Mouse (Mus musculus): ENCODE results near the gene Myo3b. TPM values are rescaled to one million over a fixed set of nuclear protein-coding genes. Genes with fewer than 3 reads are reported as not detected.

Myo3b gene
- polyA plus RNA-seq, 1 experiment = not detected

DNA sequence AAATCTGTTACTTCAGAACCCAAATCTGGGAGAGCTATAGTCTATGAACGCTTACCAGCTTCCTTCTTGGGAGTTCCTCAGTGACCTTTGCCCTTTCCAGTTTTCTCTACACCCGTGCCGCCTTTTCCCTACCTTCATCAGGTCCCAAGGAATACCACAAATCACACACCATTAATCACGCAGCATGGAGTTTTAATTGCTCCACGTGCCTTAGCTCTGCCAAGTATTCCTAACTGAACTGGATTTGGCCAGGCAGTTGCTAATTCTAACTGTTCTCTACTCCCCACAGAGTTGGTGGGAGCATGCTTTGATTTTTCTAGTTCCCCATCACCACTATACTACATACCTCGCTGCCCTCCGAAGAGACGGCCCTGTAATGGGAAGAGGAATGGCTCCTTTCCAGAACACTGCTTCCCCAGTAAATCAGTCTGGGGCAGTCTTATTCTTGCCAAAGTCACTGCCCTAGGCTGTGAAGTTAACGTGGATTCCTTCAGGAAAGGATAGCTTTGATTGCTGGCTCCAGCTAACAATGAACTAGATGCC is 358.9 kb downstream of the Myo3b start:
- TF ChIP-seq CTCF (IDR thresholded peaks at IDR 0.05; ENCODE audit: extremely low read depth, insufficient read length, insufficient replicate concordance, low read depth, low read length) (no peak), POLR2A (IDR thresholded peaks at IDR 0.05; ENCODE audit: low read depth, low read length) (no peak)
- 54% methylated on average over 9 of the region's 9 CpGs for WGBS
- H3K27me3 ChIP-seq (ENCODE audit: control insufficient read depth, insufficient read depth, low read length) = no peaks in the 10 kb centered on the region
- no peaks in the 10 kb centered on the region for H3K36me3 ChIP-seq (ENCODE audit: control insufficient read depth, insufficient read depth, low read length)
- no peak overlapping the region for H3K27ac ChIP-seq (ENCODE audit: insufficient read depth, low read depth, low read length)
- no peak overlapping the region for H3K4me3 ChIP-seq (ENCODE audit: low read depth, low read length)
- no peaks in the 10 kb centered on the region; the same call in 1 of the 2 replicates for H3K4me1 ChIP-seq (ENCODE audit: control insufficient read depth, insufficient read depth, insufficient read length, low read length)

DNA sequence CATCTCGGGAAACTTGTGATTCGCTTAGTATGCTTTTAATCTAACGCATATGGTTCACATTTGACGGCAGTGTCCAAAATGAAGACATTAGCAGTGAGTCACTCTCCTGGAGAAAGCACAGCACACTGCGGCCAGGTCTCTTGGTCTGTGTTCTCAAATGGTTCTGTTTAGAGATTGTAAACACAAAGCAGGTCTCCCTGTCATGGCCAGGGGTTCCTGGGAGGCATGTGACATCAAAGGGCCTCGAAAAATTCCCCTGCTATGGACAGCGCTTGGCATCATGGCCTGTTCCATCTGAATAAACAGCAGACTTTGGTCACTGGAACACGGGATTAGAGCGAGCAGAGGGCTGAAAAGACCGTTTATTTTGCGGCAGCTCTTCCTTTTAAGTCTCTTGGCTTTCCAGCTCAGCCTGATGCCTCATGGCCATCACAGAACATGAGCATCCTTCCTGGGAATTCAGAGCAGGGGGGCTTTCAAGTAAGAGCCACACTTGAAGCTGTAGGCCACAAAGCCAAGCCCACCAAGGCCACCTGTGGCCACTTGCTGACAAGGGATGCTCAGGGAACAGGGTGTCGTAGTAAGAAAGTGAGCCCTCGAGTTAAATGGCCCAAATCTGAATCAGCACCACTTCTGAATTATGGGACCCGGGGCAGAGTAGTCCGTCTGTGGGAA is 360.7 kb downstream of the Myo3b start:
- 83% methylated on average over 15 of the region's 15 CpGs for WGBS
- no peak overlapping the region for H3K4me3 ChIP-seq (ENCODE audit: low read depth, low read length)
- H3K36me3 ChIP-seq (ENCODE audit: control insufficient read depth, insufficient read depth, low read length) = no peaks in the 10 kb centered on the region
- TF ChIP-seq POLR2A (IDR thresholded peaks at IDR 0.05; ENCODE audit: low read depth, low read length) = no peak
- no peak for TF ChIP-seq CTCF (IDR thresholded peaks at IDR 0.05; ENCODE audit: extremely low read depth, insufficient read length, insufficient replicate concordance, low read depth, low read length)
- H3K27me3 ChIP-seq (ENCODE audit: control insufficient read depth, insufficient read depth, low read length) = no peaks in the 10 kb centered on the region
- H3K27ac ChIP-seq (ENCODE audit: insufficient read depth, low read depth, low read length) = no peak overlapping the region
- no peaks in the 10 kb centered on the region; the same call in 1 of the 2 replicates for H3K4me1 ChIP-seq (ENCODE audit: control insufficient read depth, insufficient read depth, insufficient read length, low read length)

DNA sequence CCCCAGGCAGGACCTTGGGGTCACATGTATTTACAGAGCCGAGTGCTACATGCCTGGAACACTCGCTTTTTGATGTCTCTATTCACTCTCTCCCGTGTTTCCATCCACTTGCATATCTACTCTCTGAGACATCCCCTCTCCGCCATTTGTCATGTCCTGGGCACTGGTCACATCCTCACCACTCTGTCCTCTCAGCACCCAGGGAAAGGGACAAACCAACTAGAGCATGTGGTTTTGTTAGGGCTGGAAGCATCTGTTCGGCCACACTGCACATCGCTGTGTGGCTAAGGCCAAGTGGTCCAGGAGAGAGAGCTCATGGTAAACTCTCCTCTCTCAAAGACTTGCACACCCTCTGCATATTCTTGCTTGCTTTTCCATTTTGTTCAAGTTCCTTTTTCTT is 361.4 kb downstream of the Myo3b start:
- Histone ChIP-seq H3K36me3 (ENCODE audit: control insufficient read depth, insufficient read depth, low read length) (no peaks in the 10 kb centered on the region), H3K4me1 (ENCODE audit: control insufficient read depth, insufficient read depth, insufficient read length, low read length) (no peaks in the 10 kb centered on the region; the same call in 1 of the 2 replicates), H3K4me3 (ENCODE audit: low read depth, low read length) (no peak overlapping the region), H3K27me3 (ENCODE audit: control insufficient read depth, insufficient read depth, low read length) (no peaks in the 10 kb centered on the region), H3K27ac (ENCODE audit: insufficient read depth, low read depth, low read length) (no peak overlapping the region)
- 87% methylated on average over 6 of the region's 6 CpGs for WGBS
- TF ChIP-seq CTCF (IDR thresholded peaks at IDR 0.05; ENCODE audit: extremely low read depth, insufficient read length, insufficient replicate concordance, low read depth, low read length) = no peak
- no peak for TF ChIP-seq POLR2A (IDR thresholded peaks at IDR 0.05; ENCODE audit: low read depth, low read length)

DNA sequence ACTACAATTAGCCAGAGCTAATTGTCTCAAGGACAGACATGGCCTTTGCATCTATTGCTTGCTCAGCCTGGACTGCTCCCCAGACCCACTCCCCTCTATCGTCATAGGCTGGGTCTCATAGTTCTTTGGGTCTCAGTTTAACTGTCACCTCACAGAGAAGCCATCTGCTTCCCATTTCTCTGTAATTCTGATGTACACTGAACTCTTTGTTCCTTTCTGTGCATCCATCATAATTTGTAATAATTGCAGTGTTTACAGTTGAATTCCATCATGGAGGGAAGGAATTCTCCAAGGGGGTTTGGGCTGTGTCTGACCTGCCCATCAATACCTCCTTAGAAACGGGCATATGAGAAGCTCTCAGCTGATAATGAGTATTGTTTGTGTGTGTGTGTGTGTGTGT is 365.4 kb downstream of the Myo3b start:
- H3K27me3 ChIP-seq (ENCODE audit: control insufficient read depth, insufficient read depth, low read length) = no peaks in the 10 kb centered on the region
- WGBS = 74% methylated on average over 2 of the region's 2 CpGs
- H3K27ac ChIP-seq (ENCODE audit: insufficient read depth, low read depth, low read length) = no peak overlapping the region
- H3K4me1 ChIP-seq (ENCODE audit: control insufficient read depth, insufficient read depth, insufficient read length, low read length) = no peaks in the 10 kb centered on the region
- no peak overlapping the region for H3K4me3 ChIP-seq (ENCODE audit: low read depth, low read length)
- TF ChIP-seq CTCF (IDR thresholded peaks at IDR 0.05; ENCODE audit: extremely low read depth, insufficient read length, insufficient replicate concordance, low read depth, low read length) = no peak
- no peak for TF ChIP-seq POLR2A (IDR thresholded peaks at IDR 0.05; ENCODE audit: low read depth, low read length)
- H3K36me3 ChIP-seq (ENCODE audit: control insufficient read depth, insufficient read depth, low read length) = no peaks in the 10 kb centered on the region

DNA sequence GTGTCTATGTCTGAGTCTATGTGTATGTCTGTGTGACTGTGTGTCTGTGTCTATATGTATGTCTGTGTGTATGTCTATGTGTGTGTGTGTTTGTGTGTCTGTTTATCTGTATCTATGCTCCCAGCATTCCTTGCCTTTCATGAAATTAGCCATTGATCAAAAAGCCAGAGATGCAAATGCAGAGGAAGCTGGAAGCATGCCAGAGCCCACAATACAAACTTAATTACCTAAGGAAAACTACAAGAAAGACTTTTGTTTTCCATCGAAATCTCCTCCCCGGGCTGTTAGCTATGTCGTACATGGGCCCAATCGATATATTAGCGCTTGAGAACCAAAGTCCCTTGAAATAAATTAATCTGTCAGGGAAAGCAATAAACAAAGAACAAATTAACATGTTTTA is 367.9 kb downstream of the Myo3b start:
- Histone ChIP-seq H3K27me3 (ENCODE audit: control insufficient read depth, insufficient read depth, low read length) (no peaks in the 10 kb centered on the region), H3K36me3 (ENCODE audit: control insufficient read depth, insufficient read depth, low read length) (no peaks in the 10 kb centered on the region), H3K4me3 (ENCODE audit: low read depth, low read length) (no peak overlapping the region), H3K4me1 (ENCODE audit: control insufficient read depth, insufficient read depth, insufficient read length, low read length) (no peaks in the 10 kb centered on the region), H3K27ac (ENCODE audit: insufficient read depth, low read depth, low read length) (no peak overlapping the region)
- 41% methylated on average over 5 of the region's 5 CpGs for WGBS
- TF ChIP-seq POLR2A (IDR thresholded peaks at IDR 0.05; ENCODE audit: low read depth, low read length) = no peak
- no peak for TF ChIP-seq CTCF (IDR thresholded peaks at IDR 0.05; ENCODE audit: extremely low read depth, insufficient read length, insufficient replicate concordance, low read depth, low read length)

DNA sequence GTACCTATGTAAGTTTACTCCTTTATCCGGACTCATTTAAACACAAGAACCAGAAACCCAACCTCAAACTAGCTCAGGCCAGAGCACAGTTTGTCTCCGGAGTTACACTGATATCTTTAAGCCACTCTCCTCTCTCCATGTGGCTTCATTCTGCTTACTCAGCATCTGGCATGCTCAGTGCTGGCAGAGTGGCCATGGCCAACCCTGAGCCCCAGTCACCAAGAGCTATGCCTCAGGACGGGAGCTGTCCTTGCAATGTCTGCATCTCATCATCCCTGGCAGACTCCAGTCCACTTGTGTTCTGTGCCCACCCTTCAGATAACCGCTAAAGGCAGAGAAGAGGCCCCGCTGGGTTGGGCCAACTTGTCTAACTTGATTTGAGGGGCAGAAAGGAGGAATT is 368.8 kb downstream of the Myo3b start:
- Histone ChIP-seq H3K27ac (ENCODE audit: insufficient read depth, low read depth, low read length) (no peak overlapping the region), H3K36me3 (ENCODE audit: control insufficient read depth, insufficient read depth, low read length) (no peaks in the 10 kb centered on the region), H3K4me3 (ENCODE audit: low read depth, low read length) (no peak overlapping the region), H3K27me3 (ENCODE audit: control insufficient read depth, insufficient read depth, low read length) (no peaks in the 10 kb centered on the region), H3K4me1 (ENCODE audit: control insufficient read depth, insufficient read depth, insufficient read length, low read length) (no peaks in the 10 kb centered on the region)
- TF ChIP-seq POLR2A (IDR thresholded peaks at IDR 0.05; ENCODE audit: low read depth, low read length) (no peak), CTCF (IDR thresholded peaks at IDR 0.05; ENCODE audit: extremely low read depth, insufficient read length, insufficient replicate concordance, low read depth, low read length) (no peak)
- 66% methylated on average over 5 of the region's 5 CpGs for WGBS

DNA sequence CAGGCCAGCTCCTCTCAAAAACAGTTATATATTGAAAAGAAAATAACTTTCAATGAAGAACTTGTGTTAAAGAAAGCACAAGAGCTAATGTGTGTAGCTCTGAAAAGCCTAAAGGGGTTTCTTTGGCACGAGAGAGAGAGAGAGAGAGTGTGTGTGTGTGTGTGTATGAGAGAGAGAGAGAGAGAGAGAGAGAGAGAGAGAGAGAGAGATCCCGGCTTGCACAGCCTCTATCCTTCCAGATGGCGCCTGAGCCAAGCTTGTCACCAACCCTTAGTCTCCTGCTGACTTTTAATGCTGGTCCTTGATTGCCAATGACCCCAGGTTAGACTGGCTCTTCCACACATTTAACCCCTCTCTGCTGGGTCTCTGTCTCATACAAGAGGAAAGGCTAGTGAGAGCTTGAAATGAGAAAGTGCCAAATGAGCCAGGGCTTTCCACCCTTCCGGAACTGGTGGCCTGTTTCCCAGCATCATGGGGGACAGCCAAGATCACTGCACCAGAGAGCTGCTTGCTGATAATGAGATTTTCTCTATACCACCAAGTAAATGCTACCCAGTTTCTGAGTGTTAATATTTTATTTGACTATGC is 371.5 kb downstream of the Myo3b start:
- Histone ChIP-seq H3K27ac (ENCODE audit: insufficient read depth, low read depth, low read length) (no peak overlapping the region), H3K36me3 (ENCODE audit: control insufficient read depth, insufficient read depth, low read length) (no peaks in the 10 kb centered on the region), H3K27me3 (ENCODE audit: control insufficient read depth, insufficient read depth, low read length) (no peaks in the 10 kb centered on the region), H3K4me3 (ENCODE audit: low read depth, low read length) (no peak overlapping the region), H3K4me1 (ENCODE audit: control insufficient read depth, insufficient read depth, insufficient read length, low read length) (no peaks in the 10 kb centered on the region)
- TF ChIP-seq POLR2A (IDR thresholded peaks at IDR 0.05; ENCODE audit: low read depth, low read length) = no peak
- no peak for TF ChIP-seq CTCF (IDR thresholded peaks at IDR 0.05; ENCODE audit: extremely low read depth, insufficient read length, insufficient replicate concordance, low read depth, low read length)
- WGBS = 78% methylated on average over 4 of the region's 4 CpGs
